Mouse (Mus musculus) lung, embryonic 16.5 days (tissue): ENCODE results near the gene Chpf2. TPM values are rescaled to one million over a fixed set of nuclear protein-coding genes. Genes with fewer than 3 reads are reported as not detected.

Source experiments
- ATAC-seq: fragments of 200-750 bp; cut with Nextera tagmentation; 2 replicates; pipeline ENCODE4 v1.8.0; 2017; ENCODE audit warnings: low read depth, mild to moderate bottlenecking, moderate library complexity
- H3K27ac ChIP-seq: fragments of 300-500 bp; sonication (generic); 2 replicates; pipeline ENCODE4 v1.5.1; 2014; ENCODE audit warnings: mild to moderate bottlenecking, control low read depth, low read length
- H3K27me3 ChIP-seq: fragments of 300-500 bp; sonication (generic); 2 replicates; pipeline ENCODE4 v1.6.1; 2014; ENCODE audit warnings: low read depth, low read length, mixed read lengths; ENCODE audit not compliant: control insufficient read depth, insufficient read depth
- H3K36me3 ChIP-seq: fragments of 300-500 bp; sonication (generic); 2 replicates; pipeline ENCODE4 v1.6.1; 2014; ENCODE audit warnings: low read length; ENCODE audit not compliant: control insufficient read depth, insufficient read depth
- H3K4me1 ChIP-seq: fragments of 300-500 bp; sonication (generic); replicated peaks from 2 replicates; pipeline ENCODE4 v1.6.1; 2014; ENCODE audit warnings: low read length, mixed read lengths; ENCODE audit not compliant: control insufficient read depth, insufficient read depth
- H3K4me2 ChIP-seq: fragments of 300-500 bp; sonication (generic); 2 replicates; pipeline ENCODE4 v1.6.1; 2014; ENCODE audit warnings: low read depth, low read length, control low read depth
- H3K4me3 ChIP-seq: fragments of 300-500 bp; sonication (generic); 2 replicates; pipeline ENCODE4 v1.5.1; 2014; ENCODE audit warnings: mild to moderate bottlenecking, low read length, control low read depth
- H3K9ac ChIP-seq: fragments of 300-500 bp; sonication (generic); 2 replicates; pipeline ENCODE4 v1.6.1; 2014; ENCODE audit warnings: low read length, control low read depth
- H3K9me3 ChIP-seq: fragments of 300-500 bp; sonication (generic); 2 replicates; pipeline ENCODE4 v1.6.1; 2016; ENCODE audit warnings: low read length; ENCODE audit not compliant: control insufficient read depth
- whole genome bisulfite sequencing: fragments of 180-500 bp; shearing (Covaris S2); extraction: QIAGEN DNeasy Blood & Tissue Kit; methylation state at CpG from one replicate; pipeline ENCODE4 v1.1.7; 2014; 5-methylcytosine and 5-hydroxymethylcytosine counted together
- polyA plus RNA-seq: library from polyadenylated mRNA; unstranded; fragments of >200 nt; fragmentation: Nextera tagmentation; extraction: Ambion mirVana; gene quantifications from 2 replicates; pipeline ENCODE4 v1.2.1, GENCODE M21; 2015

Gene Chpf2
- polyA plus RNA-seq, 1 experiment from 2014 or later, result 19.4 TPM

GRCm38 (mm10) chr5:24587200-24587577, 648 bp downstream of the Chpf2 start:
- Histone ChIP-seq H3K27me3 (no peaks in the 10 kb centered on the region), H3K4me2 (peak overlapping the region; percentile 84), H3K4me1 (peaks cover 22% of the 10 kb centered on the region), H3K4me3 (peak overlapping the region; percentile 76), H3K9me3 (no peaks in the 10 kb centered on the region), H3K9ac (peak overlapping the region; percentile 77), H3K27ac (no peak overlapping the region), H3K36me3 (peaks cover 17% of the 10 kb centered on the region)
- 11% methylated on average over 4 of the region's 4 CpGs for WGBS
- ATAC-seq, result peak; percentile 11; the same call in 1 of the 2 replicates

GRCm38 (mm10) chr5:24589511-24590500, 3.3 kb downstream of the Chpf2 start:
- H3K4me2 ChIP-seq, result no peak overlapping the region
- H3K36me3 ChIP-seq, result peaks cover 34% of the 10 kb centered on the region
- no peak overlapping the region for H3K27ac ChIP-seq
- H3K9ac ChIP-seq, result no peak overlapping the region
- no peak overlapping the region for H3K4me3 ChIP-seq
- H3K9me3 ChIP-seq, result no peaks in the 10 kb centered on the region
- no peaks in the 10 kb centered on the region for H3K27me3 ChIP-seq
- H3K4me1 ChIP-seq, result peaks cover 23% of the 10 kb centered on the region
- WGBS, result 90% methylated on average over 20 of the region's 20 CpGs
- ATAC-seq, result no peak

GRCm38 (mm10) chr5:24591268-24591721, 4.8 kb downstream of the Chpf2 start:
- H3K9me3 ChIP-seq, result no peaks in the 10 kb centered on the region
- 40% methylated on average over 23 of the region's 23 CpGs for WGBS
- H3K4me2 ChIP-seq, result peak overlapping the region; percentile 17
- H3K4me1 ChIP-seq, result peaks cover 20% of the 10 kb centered on the region
- H3K36me3 ChIP-seq, result peaks cover 38% of the 10 kb centered on the region
- H3K27me3 ChIP-seq, result no peaks in the 10 kb centered on the region
- ATAC-seq, result no peak
- no peak overlapping the region; the same call in 1 of the 2 replicates for H3K4me3 ChIP-seq
- H3K9ac ChIP-seq, result peak overlapping the region; percentile 37
- no peak overlapping the region for H3K27ac ChIP-seq

DNA sequence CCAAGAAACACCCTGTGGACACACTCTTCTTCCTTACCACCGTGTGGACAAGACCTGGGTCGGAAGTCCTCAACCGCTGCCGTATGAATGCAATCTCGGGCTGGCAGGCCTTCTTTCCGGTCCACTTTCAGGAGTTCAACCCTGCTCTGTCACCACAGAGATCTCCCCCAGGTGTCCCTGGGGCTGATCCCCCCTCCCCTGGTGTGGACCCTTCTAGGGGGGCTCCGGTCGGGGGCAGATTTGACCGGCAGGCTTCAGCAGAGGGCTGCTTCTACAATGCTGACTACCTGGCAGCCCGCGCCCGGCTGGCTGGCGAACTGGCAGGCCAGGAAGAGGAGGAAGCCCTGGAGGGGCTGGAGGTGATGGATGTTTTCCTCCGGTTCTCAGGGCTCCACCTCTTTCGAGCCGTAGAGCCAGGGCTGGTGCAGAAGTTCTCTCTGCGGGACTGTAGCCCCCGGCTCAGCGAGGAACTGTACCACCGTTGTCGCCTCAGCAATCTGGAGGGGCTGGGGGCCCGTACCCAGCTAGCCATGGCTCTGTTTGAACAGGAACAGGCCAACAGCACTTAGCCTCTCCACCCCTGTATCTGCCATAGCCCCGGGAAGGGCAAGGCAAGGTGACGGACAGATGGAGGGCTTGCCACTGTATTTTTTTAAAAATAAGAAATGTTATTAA, 5.4 kb downstream of the Chpf2 start:
- H3K27ac ChIP-seq, result no peak overlapping the region
- no peak overlapping the region; the same call in 1 of the 2 replicates for H3K4me3 ChIP-seq
- no peaks in the 10 kb centered on the region for H3K27me3 ChIP-seq
- peaks cover 23% of the 10 kb centered on the region for H3K4me1 ChIP-seq
- H3K4me2 ChIP-seq, result peak overlapping the region; percentile 17
- peak; percentile 8; the same call in 1 of the 2 replicates for ATAC-seq
- WGBS, result 48% methylated on average over 24 of the region's 24 CpGs
- H3K36me3 ChIP-seq, result peaks cover 38% of the 10 kb centered on the region
- H3K9me3 ChIP-seq, result no peaks in the 10 kb centered on the region
- H3K9ac ChIP-seq, result no peak overlapping the region; the same call in 1 of the 2 replicates

- H3K36me3 ChIP-seq, result peaks cover 38% of the 10 kb centered on the region
- H3K9ac ChIP-seq, result no peak overlapping the region
- H3K4me2 ChIP-seq, result peak overlapping the region; percentile 17; the same call in 1 of the 2 replicates
- H3K27ac ChIP-seq, result no peak overlapping the region
- H3K9me3 ChIP-seq, result no peaks in the 10 kb centered on the region
- ATAC-seq, result no peak; the same call in 1 of the 2 replicates
- WGBS, result 60% methylated on average over 20 of the region's 21 CpGs
- H3K27me3 ChIP-seq, result no peaks in the 10 kb centered on the region
- peaks cover 23% of the 10 kb centered on the region for H3K4me1 ChIP-seq
- H3K4me3 ChIP-seq, result no peak overlapping the region
Measured at GRCm38 (mm10) chr5:24592471-24593160, 6.1 kb downstream of the Chpf2 start.

- 87% methylated on average over 10 of the region's 10 CpGs for WGBS
- Histone ChIP-seq H3K27me3 (no peaks in the 10 kb centered on the region), H3K4me2 (no peak overlapping the region), H3K9ac (no peak overlapping the region), H3K4me3 (no peak overlapping the region), H3K9me3 (no peaks in the 10 kb centered on the region), H3K36me3 (peaks cover 38% of the 10 kb centered on the region), H3K4me1 (peaks cover 21% of the 10 kb centered on the region), H3K27ac (no peak overlapping the region)
- no peak for ATAC-seq
Measured at GRCm38 (mm10) chr5:24593230-24593629, 6.7 kb downstream of the Chpf2 start.

DNA sequence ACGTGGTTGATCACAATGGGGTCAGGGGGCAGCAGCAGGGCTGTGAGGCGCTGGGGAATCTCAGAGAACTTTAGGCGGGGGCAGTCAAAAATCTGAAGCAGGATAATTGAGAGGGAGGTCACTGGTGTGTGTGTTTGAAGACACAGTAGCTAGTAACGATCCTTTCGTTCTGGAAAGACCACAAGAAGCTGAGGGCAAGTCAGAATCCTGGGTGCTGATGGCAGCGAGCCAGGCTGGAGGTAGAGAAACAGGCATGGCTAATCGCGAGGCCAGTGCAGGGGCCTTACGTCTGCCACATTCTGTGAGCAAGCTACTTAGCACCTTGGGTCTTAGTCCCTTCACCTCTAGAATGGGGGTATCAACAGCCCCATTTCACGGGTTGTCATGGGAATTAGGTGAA, 7.4 kb downstream of the Chpf2 start:
- peaks cover 38% of the 10 kb centered on the region for H3K36me3 ChIP-seq
- 65% methylated on average over 10 of the region's 10 CpGs for WGBS
- no peaks in the 10 kb centered on the region for H3K27me3 ChIP-seq
- H3K4me2 ChIP-seq, result no peak overlapping the region
- no peak overlapping the region for H3K9ac ChIP-seq
- H3K4me3 ChIP-seq, result no peak overlapping the region
- H3K27ac ChIP-seq, result no peak overlapping the region
- no peak for ATAC-seq
- peaks cover 27% of the 10 kb centered on the region for H3K4me1 ChIP-seq
- no peaks in the 10 kb centered on the region for H3K9me3 ChIP-seq

DNA sequence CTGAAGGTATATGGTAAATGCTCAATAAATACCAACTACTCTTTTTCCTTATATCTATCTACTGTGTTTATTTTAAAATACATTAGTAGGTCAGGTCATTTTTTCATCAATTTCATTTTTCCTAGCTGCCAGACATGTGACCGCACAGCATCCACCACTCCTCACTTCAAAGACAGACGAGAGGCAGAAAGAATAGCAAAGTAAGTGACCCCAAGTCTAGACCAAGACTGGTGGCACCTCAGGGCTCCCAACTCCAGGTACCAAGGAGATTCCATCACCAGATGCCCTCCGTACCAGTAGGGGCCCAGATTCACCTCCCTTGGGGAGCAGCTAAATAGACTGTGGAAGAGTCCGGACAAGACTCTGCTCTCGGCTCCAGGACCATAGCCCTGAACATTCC, 7.8 kb downstream of the Chpf2 start:
- WGBS, result 80% methylated on average over 5 of the region's 5 CpGs
- Histone ChIP-seq H3K4me3 (no peak overlapping the region), H3K36me3 (peaks cover 33% of the 10 kb centered on the region), H3K4me2 (no peak overlapping the region), H3K27me3 (no peaks in the 10 kb centered on the region), H3K9me3 (no peaks in the 10 kb centered on the region), H3K4me1 (peaks cover 30% of the 10 kb centered on the region), H3K9ac (no peak overlapping the region), H3K27ac (no peak overlapping the region)
- no peak for ATAC-seq
